Mouse (Mus musculus) G1E-ER4 (cell line): ENCODE data around the gene Uckl1. TPM values are rescaled to one million over a fixed set of nuclear protein-coding genes. Genes with fewer than 3 reads are reported as not detected.

ENCODE experiments used
- GATA1 ChIP-seq: IDR thresholded peaks from one replicate; pipeline ENCODE4 v1.8.0; 2012; ENCODE audit warnings: low read length, inconsistent platforms
- polyA plus RNA-seq: library from polyadenylated mRNA; stranded (reverse); fragments of >175 nt; gene quantifications from 2 replicates; pipeline ENCODE4 v1.2.3, GENCODE M21; 2012

Uckl1 gene
- polyA plus RNA-seq, 1 experiment: 72.0 TPM

- no peak for TF ChIP-seq GATA1
These were observed 65.5 kb downstream of the Uckl1 start for GRCm38 (mm10) chr2:181519201-181519600.

Other genes with a start within 250 kb of the Uckl1 start
- gene Zgpat, start 220.0 kb downstream of the Uckl1 start, polyA plus RNA-seq: 36.5 and 42.9 TPM in 2 replicates
- 21.7 and 25.2 TPM in 2 replicates for gene Arfrp1, start 219.5 kb downstream of the Uckl1 start, polyA plus RNA-seq
- gene Lime1, start 204.8 kb downstream of the Uckl1 start, polyA plus RNA-seq: 17.7 and 30.2 TPM in 2 replicates
- 0.11 and 0.22 TPM in 2 replicates for gene Zbtb46, start 125.5 kb downstream of the Uckl1 start, polyA plus RNA-seq
- not detected in 2 replicates for gene Abhd16b, start 91.7 kb downstream of the Uckl1 start, polyA plus RNA-seq
- 31.1 and 70.5 TPM in 2 replicates for gene Tpd52l2, start 87.8 kb downstream of the Uckl1 start, polyA plus RNA-seq
- gene Dnajc5, start 64.4 kb downstream of the Uckl1 start, polyA plus RNA-seq: 27.9 and 31.8 TPM in 2 replicates
- gene Prpf6, start 7.0 kb upstream of the Uckl1 start, polyA plus RNA-seq: 25.6 and 26.6 TPM in 2 replicates
- 82.6 and 93.4 TPM in 2 replicates for gene Zfp512b, start 7.9 kb upstream of the Uckl1 start, polyA plus RNA-seq
- 2.2 and 2.4 TPM in 2 replicates for gene Samd10, start 14.3 kb upstream of the Uckl1 start, polyA plus RNA-seq
- not detected in 2 replicates for gene Gm29797, start 72.1 kb upstream of the Uckl1 start, polyA plus RNA-seq
- gene Sox18, start 86.7 kb upstream of the Uckl1 start, polyA plus RNA-seq: 0.05 TPM in 1 of 2 replicates, not detected in the other
- gene Tcea2, start 95.4 kb upstream of the Uckl1 start, polyA plus RNA-seq: not detected in 2 replicates
- 20.0 and 25.5 TPM in 2 replicates for gene Rgs19, start 109.1 kb upstream of the Uckl1 start, polyA plus RNA-seq
- gene Lkaaear1, start 113.5 kb upstream of the Uckl1 start, polyA plus RNA-seq: not detected in 2 replicates
- gene Oprl1, start 130.1 kb upstream of the Uckl1 start, polyA plus RNA-seq: not detected in 2 replicates
- gene Myt1, start 178.4 kb upstream of the Uckl1 start, polyA plus RNA-seq: not detected in 2 replicates